Mouse (Mus musculus) kidney, adult 2 months (tissue): ENCODE results near the gene Lhcgr. TPM values are rescaled to one million over a fixed set of nuclear protein-coding genes. Genes with fewer than 3 reads are reported as not detected.

Experiments
- DNase-seq: peaks from one replicate; pipeline ENCODE4 v3.0.0; 2021
- H3K27ac ChIP-seq: fragments of 200-500 bp; 2 replicates; pipeline ENCODE4 v1.5.1; 2012; ENCODE audit warnings: low read depth, low read length, control low read depth, inconsistent platforms; ENCODE audit not compliant: insufficient read depth
- H3K27me3 ChIP-seq: fragments of 200-500 bp; replicated peaks from 2 replicates; pipeline ENCODE4 v1.6.1; 2012; ENCODE audit warnings: mild to moderate bottlenecking, moderate library complexity, low read length, inconsistent platforms; ENCODE audit not compliant: control insufficient read depth, insufficient read depth
- H3K36me3 ChIP-seq: fragments of 200-500 bp; 2 replicates; pipeline ENCODE4 v1.6.1; 2012; ENCODE audit warnings: mild to moderate bottlenecking, moderate library complexity, low read length, inconsistent platforms; ENCODE audit not compliant: control insufficient read depth, insufficient read depth
- H3K4me1 ChIP-seq: fragments of 200-500 bp; 2 replicates; pipeline ENCODE4 v1.6.1; 2011; ENCODE audit warnings: low read length; ENCODE audit not compliant: control insufficient read depth, insufficient read depth
- H3K4me3 ChIP-seq: fragments of 200-500 bp; 2 replicates; pipeline ENCODE4 v1.5.1; 2011; ENCODE audit warnings: mild to moderate bottlenecking, low read depth, low read length, control low read depth; ENCODE audit not compliant: insufficient read depth
- CTCF ChIP-seq: fragments of 200-500 bp; conservative IDR thresholded peaks from 2 replicates; pipeline ENCODE4 v1.5.1; 2011; ENCODE audit warnings: low read depth, mild to moderate bottlenecking, control low read depth, low read length, moderate library complexity, mixed read lengths; ENCODE audit not compliant: insufficient read depth, insufficient read length
- POLR2A ChIP-seq: fragments of 200-500 bp; IDR thresholded peaks from one replicate; pipeline ENCODE4 v1.6.1; 2011; ENCODE audit warnings: low read depth, low read length, control low read depth
- WGBS: fragments of 180-500 bp; shearing (Covaris S2); methylation state at CpG from one replicate; pipeline ENCODE4 v1.1.7; 2018; 5-methylcytosine and 5-hydroxymethylcytosine counted together
- polyA plus RNA-seq: library from polyadenylated mRNA; depleted of rRNA; stranded (reverse); fragments of >200 nt; gene quantifications from 2 replicates; pipeline ENCODE4 v1.2.3, GENCODE M21; 2012

Lhcgr gene
- polyA plus RNA-seq, 1 experiment, result 0.02 TPM

DNA sequence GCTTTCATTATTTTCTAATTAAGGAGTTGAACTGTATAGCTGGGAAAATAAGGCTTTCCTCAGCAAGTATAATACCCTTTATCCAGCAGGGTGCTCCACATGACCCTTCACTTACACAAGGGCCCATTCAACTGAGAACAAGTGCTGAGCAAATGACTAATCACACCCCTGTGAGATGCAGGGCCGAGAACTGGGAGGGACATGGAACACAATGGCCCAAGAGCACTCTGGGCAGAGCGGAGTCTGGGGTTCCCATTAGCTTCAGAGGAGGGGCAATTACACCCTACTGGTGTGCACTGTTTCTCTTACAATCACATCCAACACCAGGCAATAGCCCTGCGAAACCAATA lies 27.7 kb downstream of the Lhcgr start:
- 67% methylated on average over 3 of the region's 3 CpGs for WGBS
- H3K4me3 ChIP-seq, result no peak overlapping the region
- H3K27me3 ChIP-seq, result no peaks in the 10 kb centered on the region
- H3K27ac ChIP-seq, result no peak overlapping the region
- no peak for DNase-seq
- TF ChIP-seq POLR2A (no peak), CTCF (no peak)
- no peaks in the 10 kb centered on the region for H3K36me3 ChIP-seq
- H3K4me1 ChIP-seq, result no peaks in the 10 kb centered on the region

DNA sequence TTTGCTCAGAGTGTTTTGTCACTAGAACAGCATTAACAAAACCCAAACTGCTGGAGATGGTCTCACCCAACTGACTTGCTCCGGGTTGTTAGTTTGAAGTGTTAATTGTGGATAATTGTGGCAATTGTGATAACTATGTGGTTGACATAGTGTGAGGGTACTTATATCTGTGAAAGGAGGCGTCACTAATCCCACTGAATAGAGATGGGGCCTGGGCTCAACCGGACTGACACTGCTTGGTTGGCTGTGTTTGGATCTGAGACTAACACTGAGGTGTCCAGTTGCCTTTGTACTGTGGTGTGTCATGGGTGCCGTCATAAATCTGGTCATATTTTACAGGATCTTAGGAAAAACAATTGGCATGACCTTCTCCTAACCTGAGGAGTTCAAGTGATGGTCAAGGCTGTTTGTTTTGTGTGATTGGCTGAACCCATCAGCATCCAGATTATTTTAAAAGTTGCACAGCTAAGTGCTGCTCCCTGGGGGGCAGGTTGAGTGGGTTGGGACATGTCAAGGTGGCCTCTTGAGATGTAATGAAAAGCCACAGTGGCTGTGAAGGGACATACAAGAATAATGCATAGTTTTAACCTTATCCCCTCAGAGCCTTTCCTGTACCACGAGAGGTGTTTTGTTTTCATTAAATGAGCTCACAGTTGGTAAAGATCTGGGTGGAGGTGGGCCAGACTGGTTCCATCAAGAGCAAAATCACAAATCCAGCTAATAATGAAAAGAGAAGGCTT lies 28.2 kb downstream of the Lhcgr start:
- WGBS, result 45% methylated on average over 5 of the region's 5 CpGs
- no peak overlapping the region for H3K4me3 ChIP-seq

GRCm38 (mm10) chr17:88758003-88758437 lies 33.8 kb downstream of the Lhcgr start:
- 49% methylated on average over 9 of the region's 9 CpGs for WGBS
- no peaks in the 10 kb centered on the region; the same call in 1 of the 2 replicates for H3K27me3 ChIP-seq
- TF ChIP-seq POLR2A (no peak), CTCF (no peak)
- no peak overlapping the region for H3K27ac ChIP-seq
- DNase-seq, result no peak
- no peaks in the 10 kb centered on the region for H3K4me1 ChIP-seq
- no peaks in the 10 kb centered on the region for H3K36me3 ChIP-seq
- no peak overlapping the region for H3K4me3 ChIP-seq

More for the DNA sequence above, 28.2 kb downstream of the Lhcgr start:
- Histone ChIP-seq H3K4me1 (no peaks in the 10 kb centered on the region), H3K27ac (no peak overlapping the region), H3K36me3 (no peaks in the 10 kb centered on the region), H3K27me3 (no peaks in the 10 kb centered on the region)
- DNase-seq, result no peak
- TF ChIP-seq POLR2A (no peak), CTCF (no peak)

GRCm38 (mm10) chr17:88755776-88756175 lies 36.0 kb downstream of the Lhcgr start:
- TF ChIP-seq POLR2A, result no peak
- TF ChIP-seq CTCF, result no peak
- H3K4me3 ChIP-seq, result no peak overlapping the region
- DNase-seq, result no peak
- 56% methylated on average over 6 of the region's 6 CpGs for WGBS
- H3K27ac ChIP-seq, result no peak overlapping the region
- no peaks in the 10 kb centered on the region for H3K36me3 ChIP-seq
- H3K4me1 ChIP-seq, result no peaks in the 10 kb centered on the region
- H3K27me3 ChIP-seq, result no peaks in the 10 kb centered on the region; the same call in 1 of the 2 replicates

GRCm38 (mm10) chr17:88753472-88753857 lies 38.3 kb downstream of the Lhcgr start:
- no peak overlapping the region for H3K27ac ChIP-seq
- WGBS, result 23% methylated on average over 12 of the region's 12 CpGs
- no peaks in the 10 kb centered on the region; the same call in 1 of the 2 replicates for H3K27me3 ChIP-seq
- H3K4me3 ChIP-seq, result no peak overlapping the region
- DNase-seq, result peak; percentile 2
- no peak for TF ChIP-seq CTCF
- TF ChIP-seq POLR2A, result no peak
- H3K4me1 ChIP-seq, result no peaks in the 10 kb centered on the region
- H3K36me3 ChIP-seq, result no peaks in the 10 kb centered on the region

DNA sequence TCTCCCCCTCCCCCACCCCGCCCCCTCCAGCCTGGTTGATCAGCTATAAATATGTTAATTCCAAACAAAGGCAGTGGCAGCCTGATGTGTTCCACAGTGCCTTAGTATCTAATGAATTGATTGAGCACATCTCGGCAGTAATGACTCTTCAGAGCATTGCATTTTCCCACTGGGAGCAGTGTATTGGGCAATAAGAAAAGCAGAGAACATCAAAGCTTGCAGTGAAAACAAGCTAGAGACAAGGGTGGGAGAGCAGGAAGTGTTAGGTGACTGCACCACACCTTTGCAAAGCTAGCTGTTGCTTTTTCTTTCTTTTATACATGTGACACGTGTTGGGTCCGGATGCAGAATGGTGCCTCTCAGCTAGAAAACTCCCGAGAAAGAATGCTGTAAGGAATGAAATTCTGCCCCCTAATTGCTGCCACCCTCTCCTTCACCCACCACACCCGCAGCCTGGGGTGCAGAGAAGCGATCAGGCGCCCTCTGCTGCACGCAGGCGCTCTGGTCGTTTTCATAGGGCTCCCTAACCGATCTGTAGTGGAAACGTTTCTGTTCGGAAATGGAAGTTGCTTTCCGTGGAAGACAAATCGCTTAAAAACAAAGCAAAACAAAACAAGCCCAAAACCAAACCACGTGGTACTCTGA lies 38.8 kb downstream of the Lhcgr start:
- H3K4me1 ChIP-seq, result no peaks in the 10 kb centered on the region
- WGBS, result 4% methylated on average over 17 of the region's 17 CpGs
- no peak for TF ChIP-seq POLR2A
- TF ChIP-seq CTCF, result peak; percentile 49
- DNase-seq, result peak; percentile 19
- no peak overlapping the region for H3K4me3 ChIP-seq
- H3K27ac ChIP-seq, result no peak overlapping the region
- no peaks in the 10 kb centered on the region for H3K36me3 ChIP-seq
- no peaks in the 10 kb centered on the region; the same call in 1 of the 2 replicates for H3K27me3 ChIP-seq

DNA sequence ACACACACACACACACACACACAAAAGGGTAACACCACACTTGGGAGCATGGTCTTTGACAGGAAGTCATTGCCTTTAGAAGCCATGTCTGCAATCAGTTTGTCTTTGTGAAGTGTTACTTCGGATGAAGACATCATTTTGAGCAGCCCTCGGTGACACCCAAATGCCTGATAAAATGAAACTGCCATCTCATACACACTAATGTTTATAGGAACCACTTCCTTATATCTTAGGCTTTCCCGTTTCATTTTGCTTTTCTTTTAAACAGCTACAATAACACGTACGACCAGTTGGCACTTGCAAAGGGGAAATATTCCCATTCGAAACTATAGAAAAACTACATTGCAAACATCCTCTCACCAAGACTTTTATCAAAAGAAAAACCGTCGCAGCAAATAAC lies 42.1 kb downstream of the Lhcgr start:
- Histone ChIP-seq H3K27me3 (no peaks in the 10 kb centered on the region; the same call in 1 of the 2 replicates), H3K27ac (no peak overlapping the region), H3K4me3 (no peak overlapping the region), H3K4me1 (no peaks in the 10 kb centered on the region), H3K36me3 (no peaks in the 10 kb centered on the region)
- no peak for TF ChIP-seq CTCF
- no peak for TF ChIP-seq POLR2A
- 81% methylated on average over 8 of the region's 8 CpGs for WGBS
- DNase-seq, result no peak
